Mouse (Mus musculus) cerebellum, adult 2 months (tissue): ENCODE data around the gene Il1rl1.

Source experiments
- CTCF ChIP-seq: fragments of 200-500 bp; IDR thresholded peaks from 2 replicates; pipeline ENCODE4 v1.5.1; 2011; ENCODE audit warnings: low read depth, mild to moderate bottlenecking, control low read depth, low read length, moderate library complexity, borderline replicate concordance; ENCODE audit not compliant: insufficient read depth
- POLR2A ChIP-seq: fragments of 200-500 bp; IDR thresholded peaks from 2 replicates; pipeline ENCODE4 v1.6.1; 2011; ENCODE audit warnings: low read length, control low read depth, borderline replicate concordance; ENCODE audit not compliant: insufficient read depth

- no peak for TF ChIP-seq POLR2A
- no peak for TF ChIP-seq CTCF
Measured at GRCm38 (mm10) chr1:40382841-40383240, 46.5 kb upstream of the Il1rl1 start.
